Mouse (Mus musculus): Measurements from ENCODE around the gene Klhdc10. TPM values are rescaled to one million over a fixed set of nuclear protein-coding genes. Genes with fewer than 3 reads are reported as not detected.

Klhdc10 gene
- polyA plus RNA-seq, 1 experiment from 2014 or later = 6.0 TPM

DNA sequence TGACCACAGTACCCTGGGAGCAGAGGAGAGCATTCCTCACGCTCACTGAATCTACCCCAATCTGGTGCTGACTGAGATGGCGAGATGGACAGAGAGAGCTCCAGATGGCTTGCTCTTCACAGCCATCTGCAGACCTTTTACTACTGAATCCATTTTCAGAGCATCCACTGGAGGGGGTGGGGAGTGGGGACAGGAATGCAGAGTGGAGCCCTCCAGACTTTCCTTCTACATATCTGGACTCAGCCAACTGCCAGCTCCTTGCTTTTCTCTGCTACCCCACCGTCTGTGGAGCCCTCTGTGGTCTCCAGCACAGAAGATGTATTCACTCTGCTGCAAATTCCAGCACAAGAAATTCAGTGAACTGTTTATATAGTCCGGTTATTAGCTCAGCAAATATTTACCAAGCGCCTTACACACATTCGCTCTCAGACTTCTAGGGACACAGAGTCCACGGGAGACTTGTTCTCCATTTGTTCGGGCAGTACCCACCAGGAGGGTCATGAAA is 75.6 kb downstream of the Klhdc10 start:
- ATAC-seq (ENCODE audit: low FRiP score, low TSS enrichment) (peak; percentile 73), DNase-seq (ENCODE audit: low spot score) (no peak)
- Histone ChIP-seq H3K9ac (ENCODE audit: low read length) (no peak overlapping the region), H3K4me3 (ENCODE audit: low read depth, low read length) (no peak overlapping the region), H3K27ac (replicated peaks) (peak overlapping the region; percentile 40; the same call in 1 of the 2 replicates), H3K36me3 (ENCODE audit: control insufficient read depth, insufficient read depth, low read length) (no peaks in the 10 kb centered on the region), H3K27me3 (ENCODE audit: control insufficient read depth, insufficient read depth, low read length) (no peaks in the 10 kb centered on the region), H3K4me2 (replicated peaks; ENCODE audit: low read depth) (no peak overlapping the region), H3K4me1 (replicated peaks; ENCODE audit: control insufficient read depth, insufficient read depth) (no peaks in the 10 kb centered on the region), H3K9me3 (ENCODE audit: control insufficient read depth, low read length) (no peaks in the 10 kb centered on the region)
- WGBS = 27% methylated on average over 8 of the region's 8 CpGs
- TF ChIP-seq EP300 (optimal IDR thresholded peaks at IDR 0.05) = no peak
- TF ChIP-seq CTCF (IDR thresholded peaks at IDR 0.05; ENCODE audit: low read depth) = no peak

DNA sequence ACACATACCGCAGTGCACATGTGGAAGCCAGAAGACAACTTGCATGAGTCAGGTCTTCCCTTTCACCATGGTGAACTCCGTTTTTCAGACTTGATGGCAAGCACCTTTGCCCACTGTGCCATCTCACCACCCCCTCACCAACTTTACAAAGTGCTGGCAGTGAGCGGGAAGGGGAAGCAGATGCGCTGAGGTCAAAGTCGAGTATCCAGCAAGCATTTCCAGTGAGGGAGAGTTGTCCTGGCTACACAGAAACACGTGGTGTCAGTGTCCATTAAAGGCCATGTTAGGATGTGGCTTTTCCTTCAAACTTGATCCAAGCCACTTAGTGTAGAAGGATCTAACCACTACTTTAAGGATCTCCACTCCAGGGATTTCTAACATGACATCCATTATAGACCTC is 76.1 kb downstream of the Klhdc10 start:
- no peak for DNase-seq (ENCODE audit: low spot score)
- ATAC-seq (ENCODE audit: low FRiP score, low TSS enrichment) = no peak
- no peaks in the 10 kb centered on the region for H3K4me1 ChIP-seq (replicated peaks; ENCODE audit: control insufficient read depth, insufficient read depth)
- no peaks in the 10 kb centered on the region for H3K9me3 ChIP-seq (ENCODE audit: control insufficient read depth, low read length)
- no peak for TF ChIP-seq EP300 (optimal IDR thresholded peaks at IDR 0.05)
- TF ChIP-seq CTCF (IDR thresholded peaks at IDR 0.05; ENCODE audit: low read depth) = no peak
- H3K27me3 ChIP-seq (ENCODE audit: control insufficient read depth, insufficient read depth, low read length) = no peaks in the 10 kb centered on the region
- no peak overlapping the region for H3K9ac ChIP-seq (ENCODE audit: low read length)
- H3K4me2 ChIP-seq (replicated peaks; ENCODE audit: low read depth) = no peak overlapping the region
- H3K36me3 ChIP-seq (ENCODE audit: control insufficient read depth, insufficient read depth, low read length) = no peaks in the 10 kb centered on the region
- no peak overlapping the region for H3K4me3 ChIP-seq (ENCODE audit: low read depth, low read length)
- 63% methylated on average over 6 of the region's 6 CpGs for WGBS
- H3K27ac ChIP-seq (replicated peaks) = peak overlapping the region; percentile 40; the same call in 1 of the 2 replicates

DNA sequence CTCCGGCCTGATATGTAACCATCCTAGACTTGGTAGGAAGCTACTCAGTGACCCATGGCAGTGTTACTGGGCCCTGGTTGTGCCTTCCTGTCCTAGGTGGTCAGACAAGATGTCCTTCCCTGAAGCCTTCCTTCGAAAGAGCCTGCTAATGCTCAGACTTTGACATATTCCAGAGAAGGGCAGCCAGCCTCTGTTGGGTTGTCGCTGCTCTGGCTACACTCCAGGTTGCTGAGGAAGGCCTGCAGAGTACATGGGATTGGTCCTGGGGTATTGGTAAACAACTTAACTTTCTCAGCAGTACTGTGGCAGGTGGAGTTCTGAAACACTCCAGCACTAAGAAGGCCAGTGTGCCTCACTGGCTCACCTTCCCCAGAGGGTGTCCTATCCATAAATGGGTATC is 77.8 kb downstream of the Klhdc10 start:
- no peak overlapping the region for H3K4me2 ChIP-seq (replicated peaks; ENCODE audit: low read depth)
- no peaks in the 10 kb centered on the region for H3K4me1 ChIP-seq (replicated peaks; ENCODE audit: control insufficient read depth, insufficient read depth)
- WGBS = 74% methylated on average over 3 of the region's 3 CpGs
- ATAC-seq (ENCODE audit: low FRiP score, low TSS enrichment) (no peak), DNase-seq (ENCODE audit: low spot score) (no peak)
- H3K4me3 ChIP-seq (ENCODE audit: low read depth, low read length) = no peak overlapping the region
- no peaks in the 10 kb centered on the region for H3K27me3 ChIP-seq (ENCODE audit: control insufficient read depth, insufficient read depth, low read length)
- no peaks in the 10 kb centered on the region for H3K36me3 ChIP-seq (ENCODE audit: control insufficient read depth, insufficient read depth, low read length)
- H3K27ac ChIP-seq (replicated peaks) = no peak overlapping the region
- H3K9ac ChIP-seq (ENCODE audit: low read length) = no peak overlapping the region
- H3K9me3 ChIP-seq (ENCODE audit: control insufficient read depth, low read length) = no peaks in the 10 kb centered on the region
- TF ChIP-seq EP300 (optimal IDR thresholded peaks at IDR 0.05) = no peak
- TF ChIP-seq CTCF (IDR thresholded peaks at IDR 0.05; ENCODE audit: low read depth) = no peak

DNA sequence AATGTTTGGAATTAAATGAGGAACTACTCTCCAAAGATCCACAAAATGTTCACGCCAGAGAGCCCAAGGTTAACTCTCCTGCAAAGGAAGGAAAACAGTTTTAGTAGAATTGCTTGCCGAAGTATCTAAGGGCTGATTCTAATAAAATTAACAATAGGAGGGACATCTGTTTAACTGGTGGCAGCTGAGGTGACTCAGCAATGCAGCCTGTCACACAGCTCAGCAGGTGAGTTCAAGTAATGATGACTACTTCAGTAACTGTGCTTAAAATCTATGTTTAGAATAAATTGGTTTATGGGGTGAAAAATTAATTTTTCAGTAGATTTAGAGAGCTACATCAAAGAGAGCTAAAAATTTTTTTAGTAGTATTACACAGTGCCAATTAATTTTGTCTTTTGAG is 81.2 kb downstream of the Klhdc10 start:
- WGBS = 86% methylated on average over 2 of the region's 2 CpGs
- DNase-seq (ENCODE audit: low spot score) (no peak), ATAC-seq (ENCODE audit: low FRiP score, low TSS enrichment) (no peak)
- no peaks in the 10 kb centered on the region for H3K9me3 ChIP-seq (ENCODE audit: control insufficient read depth, low read length)
- H3K4me1 ChIP-seq (replicated peaks; ENCODE audit: control insufficient read depth, insufficient read depth) = no peaks in the 10 kb centered on the region
- no peak overlapping the region for H3K9ac ChIP-seq (ENCODE audit: low read length)
- no peak overlapping the region for H3K4me2 ChIP-seq (replicated peaks; ENCODE audit: low read depth)
- no peak for TF ChIP-seq EP300 (optimal IDR thresholded peaks at IDR 0.05)
- no peak for TF ChIP-seq CTCF (IDR thresholded peaks at IDR 0.05; ENCODE audit: low read depth)
- H3K27ac ChIP-seq (replicated peaks) = no peak overlapping the region
- H3K4me3 ChIP-seq (ENCODE audit: low read depth, low read length) = no peak overlapping the region
- peaks cover 16% of the 10 kb centered on the region for H3K36me3 ChIP-seq (ENCODE audit: control insufficient read depth, insufficient read depth, low read length)
- H3K27me3 ChIP-seq (ENCODE audit: control insufficient read depth, insufficient read depth, low read length) = no peaks in the 10 kb centered on the region

DNA sequence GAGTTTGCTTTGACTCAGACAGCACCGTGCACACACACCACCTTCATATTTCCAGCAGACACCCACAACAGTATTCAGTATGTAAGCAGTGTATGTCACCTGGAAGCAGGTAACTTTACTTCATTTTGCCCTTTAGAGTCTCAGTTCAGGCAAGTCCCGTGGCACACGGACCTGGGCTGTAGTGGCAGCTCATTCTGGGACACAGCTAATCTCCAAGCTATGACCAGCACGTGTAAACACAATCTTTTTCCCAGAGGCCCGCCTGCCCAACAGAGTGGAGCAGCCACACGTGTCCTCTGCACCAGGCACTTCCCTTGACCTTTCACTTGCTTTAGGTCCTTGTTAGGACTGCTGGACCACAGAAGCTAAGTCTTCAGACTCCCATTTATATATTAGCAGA is 84.8 kb downstream of the Klhdc10 start:
- Histone ChIP-seq H3K4me2 (replicated peaks; ENCODE audit: low read depth) (no peak overlapping the region), H3K27me3 (ENCODE audit: control insufficient read depth, insufficient read depth, low read length) (no peaks in the 10 kb centered on the region), H3K27ac (replicated peaks) (no peak overlapping the region), H3K9ac (ENCODE audit: low read length) (no peak overlapping the region), H3K4me1 (replicated peaks; ENCODE audit: control insufficient read depth, insufficient read depth) (no peaks in the 10 kb centered on the region), H3K9me3 (ENCODE audit: control insufficient read depth, low read length) (no peaks in the 10 kb centered on the region), H3K4me3 (ENCODE audit: low read depth, low read length) (no peak overlapping the region), H3K36me3 (ENCODE audit: control insufficient read depth, insufficient read depth, low read length) (peaks cover 18% of the 10 kb centered on the region)
- WGBS = 77% methylated on average over 6 of the region's 6 CpGs
- TF ChIP-seq CTCF (IDR thresholded peaks at IDR 0.05; ENCODE audit: low read depth) = no peak
- no peak for TF ChIP-seq EP300 (optimal IDR thresholded peaks at IDR 0.05)
- no peak for DNase-seq (ENCODE audit: low spot score)
- no peak for ATAC-seq (ENCODE audit: low FRiP score, low TSS enrichment)

- no peak for TF ChIP-seq EP300 (optimal IDR thresholded peaks at IDR 0.05)
- TF ChIP-seq CTCF (IDR thresholded peaks at IDR 0.05; ENCODE audit: low read depth) = no peak
- Histone ChIP-seq H3K27ac (replicated peaks) (no peak overlapping the region), H3K36me3 (ENCODE audit: control insufficient read depth, insufficient read depth, low read length) (peaks cover 10% of the 10 kb centered on the region; the same call in 1 of the 2 replicates), H3K4me3 (ENCODE audit: low read depth, low read length) (no peak overlapping the region), H3K9ac (ENCODE audit: low read length) (no peak overlapping the region), H3K9me3 (ENCODE audit: control insufficient read depth, low read length) (no peaks in the 10 kb centered on the region), H3K4me1 (replicated peaks; ENCODE audit: control insufficient read depth, insufficient read depth) (no peaks in the 10 kb centered on the region), H3K4me2 (replicated peaks; ENCODE audit: low read depth) (no peak overlapping the region), H3K27me3 (ENCODE audit: control insufficient read depth, insufficient read depth, low read length) (no peaks in the 10 kb centered on the region)
- 79% methylated on average over 3 of the region's 3 CpGs for WGBS
- DNase-seq (ENCODE audit: low spot score) (no peak), ATAC-seq (ENCODE audit: low FRiP score, low TSS enrichment) (no peak)
These were observed 97.4 kb downstream of the Klhdc10 start for GRCm38 (mm10) chr6:30499049-30499448.

Other genes starting within 250 kb of the Klhdc10 start
- 25.2 and 28.8 TPM in 2 replicates for gene Ube2h, start 97.3 kb upstream of the Klhdc10 start, polyA plus RNA-seq (2015; fragmentation: Nextera tagmentation; extraction: Ambion mirVana)
- 16.4 TPM in 2 replicates for gene Zc3hc1, start 10.8 kb upstream of the Klhdc10 start, polyA plus RNA-seq (2015; fragmentation: Nextera tagmentation; extraction: Ambion mirVana)
- 13.0 and 13.7 TPM in 2 replicates for gene Tmem209, start 107.9 kb downstream of the Klhdc10 start, polyA plus RNA-seq (2015; fragmentation: Nextera tagmentation; extraction: Ambion mirVana)
- not detected in 2 replicates for gene Ssmem1, start 108.0 kb downstream of the Klhdc10 start, polyA plus RNA-seq (2015; fragmentation: Nextera tagmentation; extraction: Ambion mirVana)
- gene Cpa2, start 139.7 kb downstream of the Klhdc10 start, polyA plus RNA-seq (2015; fragmentation: Nextera tagmentation; extraction: Ambion mirVana) = 1.7 and 2.6 TPM in 2 replicates
- 32.7 and 33.7 TPM in 2 replicates for gene Cpa4, start 166.5 kb downstream of the Klhdc10 start, polyA plus RNA-seq (2015; fragmentation: Nextera tagmentation; extraction: Ambion mirVana)
- 0.16 and 0.18 TPM in 2 replicates for gene Cpa5, start 209.1 kb downstream of the Klhdc10 start, polyA plus RNA-seq (2015; fragmentation: Nextera tagmentation; extraction: Ambion mirVana)
- gene Cpa1, start 237.3 kb downstream of the Klhdc10 start, polyA plus RNA-seq (2015; fragmentation: Nextera tagmentation; extraction: Ambion mirVana) = 1.3 and 1.5 TPM in 2 replicates